Mouse (Mus musculus) embryo, embryonic 11 days (tissue): ENCODE results near the gene Syngr2.
A peak's percentile ranks its signal among the peaks of the same experiment; 100 is the strongest.
"Not testable (repeated sequence)": the region's sequence is repeated elsewhere in the genome, so short reads cannot be mapped to it uniquely, and the experiment has no call there.

Source experiments
- DNase-seq: peaks from one replicate; pipeline ENCODE4 v3.0.0-alpha.2; 2015

The Syngr2 gene

DNA sequence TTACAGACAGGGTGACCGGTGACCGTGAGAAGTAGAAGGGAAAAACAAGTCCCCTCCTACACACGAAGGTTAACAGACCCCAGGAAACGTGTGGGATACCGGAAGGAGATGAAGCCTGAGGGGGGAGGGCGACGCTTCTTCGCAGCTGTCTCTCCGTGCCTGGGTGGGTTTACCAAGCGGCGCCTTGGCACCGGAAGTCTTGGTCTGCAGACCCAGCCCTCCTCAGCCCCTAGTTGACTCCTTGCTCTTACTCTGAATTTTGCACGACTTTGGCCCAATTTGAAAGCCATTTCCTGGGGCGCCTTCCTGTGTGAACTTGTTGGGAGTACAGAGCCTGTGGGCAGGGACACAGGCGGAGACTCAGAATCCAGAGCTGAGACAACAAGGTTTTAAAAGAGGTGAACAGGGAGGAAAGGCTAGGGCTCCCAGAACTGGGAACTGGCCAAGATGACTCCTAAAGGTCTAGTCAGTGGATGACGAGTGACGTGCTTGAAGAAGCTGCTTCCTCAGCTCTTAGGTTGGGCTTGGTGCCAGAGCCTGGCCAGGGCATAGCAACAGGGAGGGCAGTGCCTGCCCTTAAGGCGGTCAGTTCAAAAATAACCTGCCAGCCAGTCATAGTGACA lies 28.2 kb upstream of the Syngr2 start:
- DNase-seq, result peak; percentile 23

DNA sequence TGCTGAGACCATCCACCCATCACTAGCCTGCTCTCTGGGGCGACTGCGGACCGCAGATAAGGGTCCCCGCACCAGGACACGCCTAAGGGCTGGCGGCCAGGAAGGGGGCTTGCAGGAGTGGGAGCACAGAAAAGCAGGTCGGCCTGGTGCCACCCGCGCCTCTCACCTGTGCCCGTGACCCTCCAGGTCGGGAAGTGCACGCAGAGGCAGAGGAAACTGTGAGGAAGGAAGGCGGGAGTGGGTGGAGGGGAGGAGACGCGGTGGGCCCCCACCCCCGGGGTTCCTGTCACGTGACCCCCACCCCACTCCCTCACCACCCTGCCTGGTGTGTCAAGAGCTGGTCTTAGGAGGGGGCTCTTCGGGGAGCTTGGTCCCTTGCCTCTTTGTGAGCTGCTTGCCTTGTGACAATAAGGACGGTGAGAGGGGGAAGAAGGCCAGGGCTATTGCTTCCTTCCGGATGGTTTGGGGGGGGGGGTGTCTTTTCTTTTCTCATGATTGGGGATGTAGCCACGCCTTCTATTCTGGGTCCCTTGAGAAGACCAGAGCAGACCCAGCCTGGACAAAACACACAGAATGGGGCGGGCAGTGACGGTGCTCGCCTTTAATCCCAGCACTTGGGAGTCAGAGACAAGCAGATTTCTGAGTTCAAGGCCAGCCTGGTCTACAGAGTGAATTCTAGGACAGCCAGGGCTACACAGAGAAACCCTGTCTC lies 27.3 kb upstream of the Syngr2 start, which contains the start of the genes Tmc8 and Tmc6:
Gene Tmc8 (plus strand): TSS at position 84 of the 712 bp plus-strand sequence.
Gene Tmc6 (minus strand): TSS at position 206 of the 712 bp plus-strand sequence.
- DNase-seq, result no peak

DNA sequence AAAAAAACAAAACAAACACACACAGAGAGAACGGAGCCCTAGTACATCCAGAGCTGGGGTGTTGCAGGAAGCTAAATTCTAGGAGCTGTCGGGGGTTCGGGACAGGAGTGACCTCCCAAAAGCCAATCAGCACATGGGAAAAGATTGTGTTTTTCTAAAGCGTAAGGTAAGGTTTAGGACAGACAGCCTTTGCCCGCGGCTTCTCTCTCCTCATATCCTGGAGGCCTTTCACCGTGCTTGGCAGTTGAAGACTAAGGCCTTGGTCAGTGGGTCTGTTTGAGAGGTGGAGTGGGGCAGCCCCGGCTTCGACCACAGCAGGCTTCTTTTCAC lies 26.8 kb upstream of the Syngr2 start:
- DNase-seq, result no peak

DNA sequence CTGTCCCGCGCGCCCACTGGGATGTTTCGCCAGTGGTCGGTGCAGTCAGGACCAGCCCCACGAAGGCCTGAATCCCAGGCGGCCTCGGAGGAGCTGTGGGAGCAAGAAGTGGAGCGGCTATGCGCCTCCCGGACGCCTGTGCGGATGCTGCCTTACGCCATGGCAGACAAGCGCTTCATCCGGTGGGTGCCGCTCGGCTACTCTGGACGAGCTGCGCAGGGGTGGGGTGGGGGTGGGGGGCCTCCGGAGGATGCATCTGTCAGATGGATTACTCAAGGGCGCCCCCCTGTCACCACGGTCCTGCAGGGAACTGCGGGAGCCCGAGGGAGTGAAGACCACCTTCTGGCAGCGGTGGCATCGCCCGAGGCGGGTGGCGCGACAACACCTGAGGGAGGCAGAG lies 26.4 kb upstream of the Syngr2 start:
- peak; percentile 81 for DNase-seq

DNA sequence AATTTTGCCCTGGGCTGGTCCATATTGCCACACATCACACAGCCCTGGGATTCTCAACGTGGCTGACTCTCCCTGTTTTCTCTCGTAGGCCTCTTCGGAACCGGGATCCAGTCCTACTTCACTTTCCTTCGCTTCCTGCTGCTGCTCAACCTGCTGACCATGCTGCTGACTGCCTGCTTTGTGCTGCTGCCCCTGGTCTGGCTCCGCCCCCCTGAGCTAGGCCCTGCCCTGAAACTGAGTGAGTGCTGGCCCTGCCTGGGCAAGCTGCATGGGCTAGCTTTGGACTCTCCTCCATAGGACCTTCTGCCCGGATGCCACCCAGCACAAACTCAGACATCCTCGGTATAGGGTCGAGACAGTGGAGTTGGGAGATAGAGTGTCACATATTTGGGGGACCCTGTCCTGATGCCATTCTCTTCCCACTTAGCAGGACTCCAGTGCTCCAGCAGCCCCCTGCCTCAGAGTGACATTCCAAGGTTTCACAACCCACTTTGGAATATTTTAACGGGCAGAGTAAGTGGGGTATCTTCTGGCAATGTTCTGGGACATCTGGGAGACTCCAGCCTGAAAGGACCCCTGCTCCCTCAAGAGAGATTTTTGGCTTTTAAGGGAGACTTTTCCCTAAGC lies 25.7 kb upstream of the Syngr2 start:
- peak; percentile 44 for DNase-seq

DNA sequence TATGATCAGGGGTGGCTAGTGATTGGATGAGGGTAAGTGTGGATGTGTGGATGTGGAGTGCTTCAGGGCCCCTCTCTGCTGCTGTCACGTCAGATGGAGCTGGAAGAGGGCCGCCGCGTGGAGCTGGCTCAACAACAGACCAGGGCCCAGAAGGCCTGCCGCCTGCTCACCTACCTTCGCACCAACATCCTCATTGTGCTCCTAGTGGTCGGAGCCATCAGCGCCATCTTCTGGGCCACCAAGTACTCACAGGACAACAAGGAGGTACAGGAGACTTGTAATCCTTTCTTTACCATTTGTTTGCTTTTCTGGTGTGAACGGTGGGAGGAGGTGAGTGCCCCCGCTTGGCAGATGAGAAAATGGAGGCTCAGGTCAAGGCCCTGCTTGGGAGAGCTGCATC lies 23.2 kb upstream of the Syngr2 start:
- DNase-seq, result peak; percentile 79

DNA sequence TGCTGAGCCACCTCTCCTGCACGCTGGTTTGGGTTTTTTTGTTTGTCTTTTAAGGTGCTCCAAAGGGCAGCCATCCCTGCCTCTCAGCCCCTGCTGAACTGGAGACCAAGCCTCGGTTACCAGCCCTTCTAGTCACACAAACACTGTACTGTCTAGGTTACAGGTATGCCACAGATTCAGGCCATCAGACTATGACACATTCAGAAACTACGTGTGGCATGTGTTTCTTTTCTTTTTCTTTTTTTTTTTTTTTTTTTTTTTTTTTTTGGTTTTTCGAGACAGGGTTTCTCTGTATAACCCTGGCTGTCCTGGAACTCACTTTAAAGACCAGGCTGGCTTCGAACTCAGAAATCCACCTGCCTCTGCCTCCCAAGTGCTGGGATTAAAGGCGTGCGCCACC lies 21.0 kb upstream of the Syngr2 start:
- not testable (repeated sequence) for DNase-seq

DNA sequence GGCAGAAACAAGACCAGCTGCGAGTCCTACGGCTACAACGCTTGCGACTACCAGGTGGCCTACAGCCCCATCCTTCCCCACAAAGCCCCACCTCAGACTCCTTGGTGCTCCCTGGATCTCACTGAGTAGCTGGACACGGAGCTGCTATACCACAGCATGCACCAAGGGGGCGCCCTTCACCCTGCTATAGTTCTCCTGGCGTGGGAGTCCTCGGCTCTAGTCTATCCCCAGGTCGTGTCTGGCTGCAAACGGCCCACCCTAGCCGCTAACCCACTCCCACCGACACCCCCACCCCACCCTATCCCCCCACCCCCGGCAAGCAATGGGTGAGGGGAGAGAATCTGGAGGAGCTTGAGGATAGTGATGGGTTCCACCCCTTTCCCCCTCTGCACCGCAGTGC lies 19.2 kb upstream of the Syngr2 start:
- DNase-seq, result peak; percentile 64

DNA sequence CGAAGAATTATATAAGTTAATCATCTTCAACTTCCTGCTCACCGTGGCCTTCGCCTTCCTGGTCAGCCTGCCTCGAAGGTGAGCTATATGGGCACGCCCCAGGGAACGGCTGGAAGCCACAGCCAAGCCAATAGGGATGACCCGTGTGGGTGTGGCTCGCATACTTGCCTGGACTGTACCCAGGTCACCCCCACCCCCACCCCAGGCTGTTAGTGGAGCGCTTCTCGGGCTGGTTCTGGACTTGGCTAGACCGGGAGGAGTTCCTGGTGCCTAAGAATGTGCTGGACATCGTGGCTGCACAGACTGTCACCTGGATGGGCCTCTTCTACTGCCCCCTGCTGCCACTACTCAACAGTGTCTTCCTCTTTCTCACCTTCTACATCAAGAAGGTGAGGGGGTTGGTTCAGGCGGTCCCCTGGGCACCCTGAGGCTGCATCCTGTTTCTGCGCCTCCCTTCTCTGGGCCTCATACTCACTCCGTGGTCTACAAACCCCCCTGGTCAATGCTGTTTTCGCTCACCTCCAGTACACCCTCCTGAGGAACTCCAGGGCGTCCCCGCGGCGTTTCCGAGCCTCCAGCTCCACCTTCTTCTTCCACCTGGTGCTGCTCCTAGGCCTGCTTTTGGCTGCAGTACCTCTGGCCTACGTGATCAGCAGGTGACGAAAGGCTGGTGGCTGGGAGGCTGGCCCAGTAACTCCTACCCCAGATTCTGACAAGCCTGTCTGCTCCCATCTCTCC lies 18.6 kb upstream of the Syngr2 start:
- peak; percentile 26 for DNase-seq

DNA sequence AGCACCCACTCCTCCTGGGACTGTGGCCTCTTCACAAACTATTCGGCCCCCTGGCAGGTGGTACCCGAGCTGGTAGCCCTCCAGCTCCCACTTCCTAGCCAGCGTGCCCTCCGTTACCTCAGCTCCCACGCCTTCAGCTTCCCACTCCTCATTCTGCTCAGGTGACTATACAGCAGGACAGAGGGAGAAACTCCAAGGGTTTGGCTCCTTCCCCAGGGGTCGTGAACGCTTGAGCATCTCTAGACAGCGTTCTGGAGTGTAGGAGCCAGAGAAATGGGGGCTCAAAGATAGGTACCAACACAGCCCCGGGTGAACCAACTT lies 18.1 kb upstream of the Syngr2 start:
- no peak for DNase-seq

DNA sequence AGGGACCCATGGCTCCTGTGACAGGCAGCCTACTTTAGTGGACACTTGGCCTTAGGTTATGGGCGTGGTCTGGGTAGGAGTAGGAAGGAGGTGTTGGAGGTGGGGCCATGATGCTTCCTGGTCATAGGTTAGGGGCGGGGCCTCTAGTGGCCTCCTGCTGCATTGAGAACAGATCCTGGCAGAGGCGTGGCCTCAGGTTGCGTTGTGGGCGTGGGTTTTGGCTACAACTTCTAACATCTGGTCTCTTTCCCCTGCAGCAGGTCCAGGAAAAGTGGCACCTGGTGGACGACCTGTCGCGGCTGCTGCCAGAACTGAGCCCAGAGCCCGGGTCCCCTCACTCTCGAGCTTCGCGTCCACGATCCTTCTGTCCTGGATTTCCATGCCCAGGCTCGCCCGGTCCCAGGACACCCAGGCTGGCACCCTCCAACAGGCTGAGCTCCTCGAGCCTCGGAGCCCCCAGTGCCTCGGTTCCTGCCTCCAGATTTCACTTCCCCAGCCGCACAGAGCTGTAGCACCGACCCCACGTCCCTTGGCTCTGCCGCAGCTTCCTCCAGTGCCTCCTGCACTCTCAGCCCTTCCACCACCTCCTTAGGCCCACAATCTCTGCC lies 17.1 kb upstream of the Syngr2 start:
- peak; percentile 72 for DNase-seq

DNA sequence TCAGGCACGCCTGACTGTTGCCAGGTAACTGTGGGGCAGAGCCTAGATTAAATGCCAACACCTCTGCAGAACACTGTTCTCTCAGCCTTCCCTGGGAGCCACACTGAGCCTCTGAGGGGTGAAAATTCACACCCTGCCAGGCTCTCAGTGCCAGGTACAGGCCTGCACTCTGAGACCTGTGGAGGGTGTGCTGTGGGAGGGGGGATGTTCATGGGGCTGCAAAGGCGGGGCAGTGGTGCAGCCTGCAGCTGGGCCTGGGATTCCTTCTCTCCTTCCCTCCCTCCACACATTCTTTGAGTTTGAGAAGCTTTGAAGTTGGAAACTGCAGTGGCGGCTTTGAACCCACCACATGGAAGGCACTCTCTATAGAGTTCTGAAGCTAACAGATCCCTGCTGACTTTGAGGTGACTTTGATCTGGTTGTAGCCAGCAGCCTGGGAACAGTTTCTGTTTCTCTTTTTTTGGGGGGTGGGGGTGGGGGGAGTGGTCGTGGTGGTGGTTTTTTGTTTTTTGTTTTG lies 15.4 kb upstream of the Syngr2 start:
- no peak for DNase-seq

DNA sequence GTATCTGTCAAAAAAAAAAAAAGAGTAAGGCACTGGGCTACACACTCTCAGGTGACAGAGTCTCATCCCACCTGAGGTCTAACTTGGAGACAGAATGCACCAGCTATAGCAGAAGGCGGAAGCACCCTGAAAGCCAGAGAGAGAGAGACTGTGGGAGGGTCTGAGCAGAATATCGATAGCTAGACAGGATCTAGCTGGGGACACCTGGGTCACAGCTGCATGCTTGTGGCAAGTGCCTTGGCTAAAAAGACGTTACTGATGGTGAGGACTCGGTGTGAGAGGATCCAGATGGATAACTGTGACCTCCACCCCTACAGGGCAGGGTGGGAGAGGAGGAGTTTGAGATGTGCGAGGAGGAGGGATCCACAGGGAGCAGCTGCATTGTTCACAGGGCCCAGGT lies 12.5 kb upstream of the Syngr2 start:
- DNase-seq, result no peak

DNA sequence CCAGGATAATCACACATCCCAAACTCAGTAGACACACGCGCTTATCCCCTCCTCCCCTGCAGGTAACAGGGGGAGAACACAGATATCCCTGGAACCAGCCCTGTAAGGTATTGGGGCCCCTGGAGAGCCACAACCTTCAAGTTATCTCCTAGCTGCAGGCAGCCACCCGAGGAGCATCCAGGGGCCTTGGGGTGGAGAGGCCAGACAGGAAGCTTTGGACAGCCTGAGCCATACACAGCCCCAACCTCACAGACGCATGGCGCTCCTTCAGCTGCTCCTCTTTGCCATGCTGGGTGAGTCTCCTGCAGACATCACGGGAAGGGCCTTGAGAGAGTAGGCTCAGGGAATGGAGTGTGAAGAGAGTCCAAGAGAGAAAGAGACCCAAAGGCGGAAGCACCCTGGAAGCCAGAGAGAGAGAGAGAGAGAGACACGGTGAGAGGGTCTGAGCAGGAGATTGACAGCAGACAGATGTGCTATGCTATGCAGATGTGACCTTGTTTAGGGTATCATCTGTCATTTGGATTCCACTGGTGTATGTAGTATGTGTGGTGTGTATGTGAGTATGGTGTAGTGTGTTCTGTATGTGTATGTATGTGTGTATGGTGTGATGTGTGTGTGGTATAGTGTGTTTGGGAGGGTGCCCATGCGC lies 11.8 kb upstream of the Syngr2 start, which contains the start of gene 6030468B19Rik:
Gene 6030468B19Rik (plus strand): TSS at position 150 of the 649 bp plus-strand sequence.
- no peak for DNase-seq

DNA sequence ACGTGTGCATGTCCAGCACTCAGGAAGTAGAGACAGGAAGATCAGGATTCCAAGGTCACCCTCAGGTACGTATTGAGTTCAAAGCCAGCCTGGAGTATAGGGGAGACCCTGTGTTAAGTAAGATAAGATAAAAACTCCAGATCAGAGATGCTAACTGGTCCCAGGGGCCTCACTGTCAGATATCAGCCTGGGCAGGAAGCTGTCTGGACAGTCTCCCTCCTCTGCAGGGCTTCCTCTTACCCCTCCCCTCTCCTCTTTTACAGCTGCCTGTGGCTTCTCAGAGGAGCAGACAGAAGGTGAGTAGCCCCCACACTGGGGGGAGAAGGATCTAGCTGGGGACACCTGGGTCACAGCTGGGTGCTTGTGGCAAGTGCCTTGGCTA lies 11.3 kb upstream of the Syngr2 start:
- peak; percentile 14 for DNase-seq

DNA sequence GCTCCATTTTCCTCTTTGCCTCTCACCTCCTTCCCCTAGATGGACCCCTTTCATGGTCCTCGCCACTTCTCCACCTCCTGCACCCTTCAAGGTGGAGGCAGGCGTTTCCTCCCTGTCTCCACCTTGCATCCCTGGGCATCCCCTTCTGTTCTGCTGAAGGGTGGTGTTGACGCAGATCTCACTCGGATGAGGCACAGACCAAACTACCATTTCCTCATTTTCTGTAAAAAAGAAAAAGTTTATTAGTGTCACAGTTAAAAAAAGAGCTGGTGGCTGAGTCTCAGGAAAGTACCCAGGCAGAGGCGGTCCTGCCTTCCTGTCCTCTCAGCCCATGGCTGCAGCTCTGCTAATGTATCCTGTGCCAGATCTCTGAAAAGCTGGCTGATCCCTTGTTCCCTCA lies 10.3 kb upstream of the Syngr2 start:
- no peak for DNase-seq

DNA sequence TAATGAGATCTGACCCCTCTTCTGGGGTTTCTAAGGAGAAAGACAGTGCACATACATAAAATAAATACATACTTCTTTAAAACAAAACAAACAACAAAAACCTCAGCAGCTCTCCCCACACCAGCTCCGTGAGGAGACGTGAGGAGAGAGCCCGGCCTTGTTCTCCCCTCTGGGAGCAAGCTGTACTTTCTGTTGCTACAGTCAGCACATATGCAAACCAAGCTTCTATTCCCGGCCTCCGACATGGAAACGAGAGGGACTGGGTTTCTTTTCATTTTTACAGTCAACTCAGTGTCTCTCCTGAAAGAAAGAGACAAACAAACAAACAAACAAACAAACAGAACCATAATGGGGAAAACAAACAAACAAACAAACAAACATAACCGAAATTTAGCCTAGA lies 9.4 kb upstream of the Syngr2 start:
- no peak for DNase-seq

DNA sequence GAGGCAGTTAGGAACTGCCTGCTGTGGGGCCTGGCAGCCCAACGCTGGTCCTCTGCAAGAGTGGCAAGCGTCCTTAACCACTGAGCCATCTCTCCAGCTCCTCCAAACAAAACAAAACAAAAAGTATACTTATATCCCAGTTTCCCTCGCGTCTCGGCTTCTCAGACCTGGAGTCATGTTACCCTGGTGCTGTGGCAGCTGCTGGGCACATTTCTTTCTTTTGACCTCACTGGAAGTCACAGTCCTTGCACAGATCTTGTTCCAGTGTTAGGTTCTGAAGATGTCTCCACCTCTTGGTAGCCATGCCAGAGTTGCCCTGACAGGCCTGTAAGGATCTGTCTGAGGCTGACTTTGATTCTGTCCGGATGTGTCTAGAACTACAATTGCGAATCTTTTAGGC lies 7.8 kb upstream of the Syngr2 start:
- no peak for DNase-seq

DNA sequence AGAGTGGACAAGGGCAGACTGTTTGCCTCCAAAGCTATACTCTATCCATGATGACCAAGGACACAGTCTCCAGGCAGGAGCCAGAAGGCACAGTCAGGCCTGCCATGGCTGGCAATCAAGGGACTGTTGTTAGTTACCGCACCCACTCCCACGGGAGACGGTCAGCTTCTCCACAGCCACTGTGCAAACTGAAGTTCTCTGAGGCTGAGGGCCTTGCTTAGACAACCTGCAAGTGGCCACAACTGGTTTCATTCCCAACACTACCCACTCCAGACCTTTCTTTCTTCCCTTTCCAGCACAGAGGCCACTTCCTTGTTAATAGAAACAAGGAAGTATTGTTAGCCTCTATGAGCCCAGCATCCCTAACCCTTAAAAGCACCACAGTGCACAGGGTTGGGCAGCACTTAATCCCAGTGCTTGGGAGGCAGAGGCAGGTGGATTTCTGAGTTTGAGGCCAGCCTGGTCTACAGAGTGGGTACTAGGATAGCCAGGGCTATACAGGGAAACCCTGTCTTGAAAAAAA lies 6.2 kb upstream of the Syngr2 start:
- DNase-seq, result no peak

DNA sequence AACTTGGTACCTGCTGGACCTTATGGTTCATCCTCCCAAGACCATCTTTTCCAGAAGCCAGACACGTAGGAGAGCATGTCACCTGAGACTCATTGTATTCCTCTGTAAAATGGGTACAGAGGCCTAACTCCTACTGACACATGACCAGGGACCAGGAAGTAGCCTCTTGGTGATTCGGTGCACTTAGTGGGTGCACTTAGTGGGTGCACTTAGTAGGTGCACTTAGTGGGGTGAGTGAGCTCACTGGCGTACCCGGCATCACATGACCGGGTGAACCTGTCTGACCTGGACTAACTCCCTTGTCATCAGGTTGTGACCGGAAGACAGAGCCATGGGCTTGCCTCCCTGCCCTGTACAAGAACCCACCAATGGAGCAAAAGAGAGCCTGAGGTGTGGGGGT lies 2.7 kb upstream of the Syngr2 start:
- no peak for DNase-seq

DNA sequence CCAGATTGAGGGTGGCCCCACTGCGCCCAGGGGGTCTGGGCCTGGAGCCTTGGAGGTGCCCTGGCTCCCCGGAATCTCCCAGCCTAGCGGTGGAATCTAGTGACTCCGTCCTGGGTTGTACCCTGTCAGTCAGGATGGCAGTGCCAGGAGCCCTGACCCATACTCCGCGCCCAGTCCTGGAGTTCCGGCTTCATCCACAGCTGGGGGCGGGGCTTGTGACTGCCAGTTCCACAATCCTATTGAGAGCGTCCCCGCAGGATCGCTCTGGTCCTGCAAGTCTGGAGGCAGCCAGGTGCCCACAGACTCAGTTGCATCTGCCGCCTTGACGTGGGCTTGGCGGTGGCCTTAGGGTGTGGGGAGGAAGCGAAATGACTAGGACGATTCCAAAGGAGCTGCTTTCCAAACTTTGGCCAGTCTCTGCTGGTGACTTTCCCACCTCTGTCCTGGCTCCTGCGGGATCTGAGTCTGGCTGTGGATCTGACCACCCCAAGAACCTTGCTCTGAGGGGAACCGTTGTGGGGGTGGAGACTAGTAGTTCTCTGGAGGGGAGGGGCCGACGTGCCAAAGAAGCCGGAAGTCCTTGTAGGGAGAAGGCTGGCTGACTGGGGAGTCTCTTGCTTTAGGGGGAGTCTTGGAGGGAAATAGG lies 1.1 kb downstream of the Syngr2 start:
- DNase-seq, result peak; percentile 91

DNA sequence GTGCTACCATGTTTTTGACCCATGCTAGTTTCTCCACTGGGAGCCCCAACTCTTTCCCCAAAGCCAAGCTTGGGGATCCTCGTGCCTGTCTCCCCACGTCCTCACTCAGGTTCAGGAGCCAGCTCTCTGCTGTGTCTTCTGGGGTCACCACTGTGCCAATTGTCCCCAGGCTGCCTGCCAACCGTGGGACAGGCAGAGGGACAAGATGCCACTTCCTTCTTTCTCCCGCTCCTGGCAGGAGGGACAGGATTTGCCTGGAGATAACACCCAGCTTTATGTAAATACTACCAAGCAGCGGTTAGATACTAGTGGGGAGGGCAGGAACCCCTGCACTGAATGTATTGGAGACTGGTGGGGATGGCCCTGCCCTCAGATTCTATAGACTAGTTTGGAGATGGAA lies 4.4 kb downstream of the Syngr2 start:
- no peak for DNase-seq
